Mouse (Mus musculus) liver, embryonic 13.5 days (tissue): Measurements from ENCODE around the gene Ier3. TPM values are rescaled to one million over a fixed set of nuclear protein-coding genes. Genes with fewer than 3 reads are reported as not detected.
"Not testable (repeated sequence)": the region's sequence is repeated elsewhere in the genome, so short reads cannot be mapped to it uniquely, and the experiment has no call there.

Source experiments
- ATAC-seq: fragments of 200-750 bp; cut with Nextera tagmentation; 2 replicates; pipeline ENCODE4 v1.8.0; 2017; ENCODE audit warnings: low read depth, mild to moderate bottlenecking, moderate number of reproducible peaks, moderate library complexity
- DNase-seq: peaks from one replicate; pipeline ENCODE4 v3.0.0; 2022
- H3K27ac ChIP-seq: fragments of 300-500 bp; sonication (generic); 2 replicates; pipeline ENCODE4 v1.5.1; 2015; ENCODE audit warnings: moderate library complexity, mild to moderate bottlenecking, inconsistent platforms
- H3K27me3 ChIP-seq: fragments of 300-500 bp; sonication (generic); 2 replicates; pipeline ENCODE4 v1.6.1; 2015; ENCODE audit warnings: mild to moderate bottlenecking, inconsistent platforms
- H3K36me3 ChIP-seq: fragments of 300-500 bp; sonication (generic); 2 replicates; pipeline ENCODE4 v1.6.1; 2015; ENCODE audit warnings: mild to moderate bottlenecking, inconsistent platforms
- H3K4me1 ChIP-seq: fragments of 300-500 bp; sonication (generic); replicated peaks from 2 replicates; pipeline ENCODE4 v1.6.1; 2015; ENCODE audit warnings: inconsistent platforms
- H3K4me2 ChIP-seq: fragments of 300-500 bp; sonication (generic); 2 replicates; pipeline ENCODE4 v1.6.1; 2015; ENCODE audit warnings: inconsistent platforms, mild to moderate bottlenecking, moderate library complexity
- H3K4me3 ChIP-seq: fragments of 300-500 bp; sonication (generic); replicated peaks from 2 replicates; pipeline ENCODE4 v1.5.1; 2015; ENCODE audit warnings: mild to moderate bottlenecking, inconsistent platforms
- H3K9ac ChIP-seq: fragments of 300-500 bp; sonication (generic); 2 replicates; pipeline ENCODE4 v1.6.1; 2015; ENCODE audit warnings: mild to moderate bottlenecking, inconsistent platforms
- H3K9me3 ChIP-seq: fragments of 300-500 bp; sonication (generic); replicated peaks from 2 replicates; pipeline ENCODE4 v1.6.1; 2016; ENCODE audit warnings: inconsistent platforms
- WGBS: fragments of 180-500 bp; shearing (Covaris S2); methylation state at CpG from one replicate; pipeline ENCODE4 v1.1.7; 2015; ENCODE audit not compliant: insufficient replicate concordance; 5-methylcytosine and 5-hydroxymethylcytosine counted together
- polyA plus RNA-seq: library from polyadenylated mRNA; unstranded; fragments of >200 nt; fragmentation: Nextera tagmentation; extraction: Ambion mirVana; gene quantifications from 2 replicates; pipeline ENCODE4 v1.2.1, GENCODE M21; 2015

The Ier3 gene
- polyA plus RNA-seq, 1 experiment from 2014 or later: 21.6 TPM

DNA sequence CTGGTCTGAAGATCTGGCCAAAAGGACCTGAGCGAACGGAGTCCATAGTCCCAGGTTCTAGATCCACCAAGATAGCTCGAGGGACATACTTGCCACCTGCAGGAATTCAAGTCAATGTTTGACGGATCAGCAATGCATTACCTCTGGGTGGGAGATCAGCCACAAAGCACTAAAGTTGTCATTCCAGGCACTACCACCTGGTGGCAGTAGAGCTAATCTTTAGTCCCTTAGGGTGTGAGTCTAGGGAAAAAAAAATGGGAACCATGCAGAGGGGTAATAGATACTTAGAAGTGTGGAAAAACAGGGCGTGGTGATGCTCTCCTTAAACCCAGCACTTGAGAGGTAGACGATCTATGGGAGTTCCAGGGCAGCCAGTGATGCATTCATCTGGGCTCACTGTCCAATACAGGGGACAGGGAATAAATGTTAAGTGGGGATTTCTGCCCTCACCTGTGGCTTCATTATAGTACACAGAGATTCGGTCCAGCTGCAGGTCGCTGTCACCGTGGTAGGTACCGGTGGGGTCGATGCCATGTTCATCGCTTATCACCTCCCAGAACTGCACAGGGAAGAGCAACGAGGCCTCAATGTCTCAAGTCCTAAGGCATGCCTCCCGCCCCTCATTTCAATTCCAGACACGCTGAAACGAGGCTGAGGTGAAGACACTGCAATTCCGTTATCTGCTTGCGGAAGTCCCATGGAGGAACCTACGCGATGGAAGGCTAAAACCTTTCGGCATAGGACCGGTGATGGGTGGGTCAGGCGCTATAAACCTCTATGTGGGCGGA, 14.9 kb downstream of the Ier3 start:
- Histone ChIP-seq H3K36me3 (peaks cover 49% of the 10 kb centered on the region), H3K4me2 (peak overlapping the region; percentile 95), H3K4me1 (peaks cover 70% of the 10 kb centered on the region), H3K27ac (peak overlapping the region; percentile 98), H3K4me3 (peak overlapping the region; percentile 93), H3K9ac (peak overlapping the region; percentile 98), H3K27me3 (no peaks in the 10 kb centered on the region), H3K9me3 (no peaks in the 10 kb centered on the region)
- DNase-seq (peak; percentile 64), ATAC-seq (no peak)
- 8% methylated on average over 24 of the region's 24 CpGs for WGBS

DNA sequence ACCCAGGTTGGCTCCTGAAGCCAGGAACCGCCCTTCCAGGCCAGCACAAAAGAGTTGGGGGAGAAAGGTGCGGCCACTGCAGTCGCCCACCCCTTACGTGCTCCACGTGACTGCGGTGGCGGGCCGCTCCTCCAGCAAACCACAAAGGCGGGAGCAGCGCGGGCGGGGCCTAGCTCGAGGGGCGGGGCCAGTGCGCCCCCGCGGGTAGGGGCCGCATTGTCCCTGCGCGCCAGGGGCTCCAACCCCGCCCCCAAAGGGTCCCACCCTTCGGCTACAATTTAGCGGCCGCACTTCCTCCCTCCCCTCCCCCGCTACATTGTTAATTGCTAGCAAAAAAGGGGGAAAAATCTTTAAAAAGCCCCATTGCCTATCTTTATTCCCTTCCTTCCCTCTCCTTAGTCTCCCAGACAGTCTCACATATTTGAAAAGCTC, 15.5 kb downstream of the Ier3 start:
- peak; percentile 31 for ATAC-seq
- Histone ChIP-seq H3K27me3 (no peaks in the 10 kb centered on the region), H3K9me3 (no peaks in the 10 kb centered on the region), H3K27ac (peak overlapping the region; percentile 98), H3K4me3 (peak overlapping the region; percentile 93), H3K9ac (peak overlapping the region; percentile 98), H3K4me1 (peaks cover 74% of the 10 kb centered on the region), H3K36me3 (peaks cover 49% of the 10 kb centered on the region), H3K4me2 (peak overlapping the region; percentile 95)
- WGBS: under 1% methylated on average over 21 of the region's 25 CpGs
- peak; percentile 88 for DNase-seq

DNA sequence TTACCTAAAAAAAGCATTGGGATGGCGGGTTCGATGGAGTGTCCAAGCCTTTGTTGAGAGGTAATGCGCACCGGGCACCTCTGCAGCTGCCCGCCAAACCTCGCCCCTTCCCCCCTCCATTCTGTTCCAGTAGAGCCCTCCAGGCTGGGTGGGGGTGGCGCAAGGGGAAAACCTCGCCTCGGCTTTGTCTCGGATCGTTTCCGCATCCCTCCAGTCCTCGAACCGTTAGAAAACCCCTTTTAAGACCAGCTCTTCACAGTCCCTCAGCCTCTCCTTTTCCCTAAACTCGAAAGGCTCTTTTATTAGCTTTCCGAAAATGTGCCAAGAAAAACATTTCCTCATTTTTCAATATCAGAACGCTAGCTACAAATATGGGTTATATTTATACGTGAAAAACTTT, 16.0 kb downstream of the Ier3 start:
- Histone ChIP-seq H3K4me3 (peak overlapping the region; percentile 93), H3K27ac (peak overlapping the region; percentile 98), H3K27me3 (no peaks in the 10 kb centered on the region), H3K9ac (peak overlapping the region; percentile 98), H3K4me2 (peak overlapping the region; percentile 95), H3K36me3 (peaks cover 44% of the 10 kb centered on the region), H3K9me3 (no peaks in the 10 kb centered on the region), H3K4me1 (peaks cover 75% of the 10 kb centered on the region)
- no peak for ATAC-seq
- under 1% methylated on average over 18 of the region's 18 CpGs for WGBS
- peak; percentile 47 for DNase-seq

DNA sequence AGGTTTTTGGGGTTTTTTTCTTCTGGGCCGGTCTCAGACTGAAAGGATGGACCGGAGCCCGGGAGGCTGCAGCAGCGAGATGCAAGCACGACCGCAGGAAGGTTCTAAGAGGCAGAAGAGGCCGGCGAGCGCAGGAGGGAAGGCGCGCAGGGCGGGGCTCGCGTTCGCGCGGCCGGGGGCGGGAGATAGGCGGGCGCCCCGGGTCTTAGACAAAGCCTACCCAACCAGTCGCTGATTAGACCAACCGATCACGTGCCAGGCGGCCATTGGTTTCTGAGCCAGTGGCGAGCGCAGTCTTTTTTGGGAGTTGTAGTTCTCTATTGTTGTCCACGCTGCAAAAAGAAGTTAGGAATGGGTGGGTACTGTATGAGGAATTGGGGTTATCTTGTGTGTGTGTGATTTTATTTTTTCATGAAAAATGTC, 16.6 kb downstream of the Ier3 start, which contains the start of gene Tubb5:
Tubb5 (minus strand) TSS at position 185 of the 423 bp plus-strand sequence.
- WGBS: under 1% methylated on average over 29 of the region's 29 CpGs

DNA sequence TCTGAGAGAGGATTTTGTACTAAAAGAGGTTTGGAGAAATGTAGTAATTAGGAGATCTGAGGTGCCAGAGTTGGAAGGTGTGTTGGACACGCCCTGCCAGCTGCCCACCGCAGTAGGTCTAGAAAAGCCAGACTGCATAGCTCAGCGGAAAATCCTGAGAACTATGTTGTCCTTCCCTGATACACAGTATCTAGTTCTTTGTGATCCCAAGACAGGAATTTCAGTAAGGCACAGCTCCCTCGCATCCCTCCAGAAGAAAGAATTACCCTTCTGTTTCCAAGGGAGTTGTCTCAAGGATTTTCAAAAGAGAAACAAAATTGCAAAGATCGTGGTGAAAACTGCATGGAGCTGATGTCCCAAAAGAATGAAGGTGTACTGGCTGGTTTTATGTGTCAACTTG, 17.1 kb downstream of the Ier3 start:
- peak overlapping the region; percentile 95 for H3K4me2 ChIP-seq
- peak overlapping the region; percentile 93 for H3K4me3 ChIP-seq
- H3K27me3 ChIP-seq: no peaks in the 10 kb centered on the region
- ATAC-seq (no peak), DNase-seq (no peak)
- H3K9me3 ChIP-seq: no peaks in the 10 kb centered on the region
- H3K36me3 ChIP-seq: peaks cover 35% of the 10 kb centered on the region
- H3K27ac ChIP-seq: peak overlapping the region; percentile 98
- under 1% methylated on average over 5 of the region's 5 CpGs for WGBS
- H3K9ac ChIP-seq: peak overlapping the region; percentile 98
- H3K4me1 ChIP-seq: peaks cover 74% of the 10 kb centered on the region

More for the DNA sequence above, 16.6 kb downstream of the Ier3 start, which contains the start of gene Tubb5:
- Histone ChIP-seq H3K4me3 (peak within 1 kb of the TSS; percentile 93), H3K9ac (peak within 1 kb of the TSS; percentile 98), H3K4me2 (peak within 1 kb of the TSS; percentile 95), H3K4me1 (peaks cover 75% of the 10 kb centered on the region), H3K27ac (peak within 1 kb of the TSS; percentile 98), H3K9me3 (no peaks in the 10 kb centered on the region), H3K36me3 (peaks cover 38% of the 10 kb centered on the region), H3K27me3 (no peaks in the 10 kb centered on the region)
- DNase-seq (peak; percentile 96), ATAC-seq (peak; percentile 69)

DNA sequence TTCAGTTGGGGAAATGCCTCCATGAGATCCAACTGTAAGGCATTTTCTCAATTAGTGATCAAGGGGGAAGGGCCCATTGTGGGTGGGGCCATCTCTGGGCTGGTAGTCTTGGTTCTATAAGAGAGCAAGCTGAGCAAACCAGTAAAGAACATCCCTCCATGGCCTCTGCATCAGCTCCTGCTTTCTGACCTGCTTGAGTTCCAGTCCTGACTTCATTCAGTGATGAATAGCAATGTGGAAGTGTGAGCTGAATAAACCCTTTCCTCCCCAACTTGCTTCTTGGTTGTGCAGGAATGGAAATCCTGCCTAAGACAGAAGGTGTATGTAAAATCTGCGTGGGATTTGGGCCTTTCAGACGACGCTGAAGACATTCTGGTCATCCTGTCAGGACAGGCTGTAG, 17.5 kb downstream of the Ier3 start:
- Histone ChIP-seq H3K4me2 (peak overlapping the region; percentile 95), H3K9ac (peak overlapping the region; percentile 98), H3K4me1 (peaks cover 70% of the 10 kb centered on the region), H3K36me3 (peaks cover 34% of the 10 kb centered on the region), H3K27ac (peak overlapping the region; percentile 98), H3K4me3 (peak overlapping the region; percentile 93)
- not testable (repeated sequence) for ATAC-seq, H3K9me3 ChIP-seq, H3K27me3 ChIP-seq
- DNase-seq: peak; percentile 57
- 65% methylated on average over 3 of the region's 3 CpGs for WGBS

DNA sequence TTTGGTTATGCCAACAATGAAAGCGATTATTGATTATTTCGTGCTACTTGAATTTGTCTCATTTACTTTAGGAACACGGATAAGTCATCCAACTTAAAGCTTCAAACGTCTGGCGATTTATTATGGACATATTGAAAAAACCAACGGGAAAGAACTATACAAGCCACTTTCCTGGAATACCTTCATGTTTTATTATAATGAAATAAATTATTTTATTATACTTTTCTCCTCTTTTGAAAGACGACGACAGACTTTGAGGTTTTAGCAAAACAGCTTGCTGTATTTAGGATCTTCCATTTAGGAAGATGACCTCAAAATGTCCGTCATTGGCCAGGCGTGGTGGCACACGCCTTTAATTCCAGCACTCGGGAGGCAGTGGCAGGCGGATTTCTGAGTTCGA, 19.1 kb downstream of the Ier3 start:
- DNase-seq (no peak), ATAC-seq (no peak)
- peak overlapping the region; percentile 98 for H3K27ac ChIP-seq
- peak overlapping the region; percentile 58 for H3K9ac ChIP-seq
- H3K27me3 ChIP-seq: no peaks in the 10 kb centered on the region
- WGBS: 38% methylated on average over 14 of the region's 14 CpGs
- H3K4me3 ChIP-seq: peak overlapping the region; percentile 66
- H3K4me2 ChIP-seq: peak overlapping the region; percentile 76
- H3K9me3 ChIP-seq: no peaks in the 10 kb centered on the region
- H3K4me1 ChIP-seq: peaks cover 57% of the 10 kb centered on the region
- H3K36me3 ChIP-seq: peaks cover 32% of the 10 kb centered on the region

DNA sequence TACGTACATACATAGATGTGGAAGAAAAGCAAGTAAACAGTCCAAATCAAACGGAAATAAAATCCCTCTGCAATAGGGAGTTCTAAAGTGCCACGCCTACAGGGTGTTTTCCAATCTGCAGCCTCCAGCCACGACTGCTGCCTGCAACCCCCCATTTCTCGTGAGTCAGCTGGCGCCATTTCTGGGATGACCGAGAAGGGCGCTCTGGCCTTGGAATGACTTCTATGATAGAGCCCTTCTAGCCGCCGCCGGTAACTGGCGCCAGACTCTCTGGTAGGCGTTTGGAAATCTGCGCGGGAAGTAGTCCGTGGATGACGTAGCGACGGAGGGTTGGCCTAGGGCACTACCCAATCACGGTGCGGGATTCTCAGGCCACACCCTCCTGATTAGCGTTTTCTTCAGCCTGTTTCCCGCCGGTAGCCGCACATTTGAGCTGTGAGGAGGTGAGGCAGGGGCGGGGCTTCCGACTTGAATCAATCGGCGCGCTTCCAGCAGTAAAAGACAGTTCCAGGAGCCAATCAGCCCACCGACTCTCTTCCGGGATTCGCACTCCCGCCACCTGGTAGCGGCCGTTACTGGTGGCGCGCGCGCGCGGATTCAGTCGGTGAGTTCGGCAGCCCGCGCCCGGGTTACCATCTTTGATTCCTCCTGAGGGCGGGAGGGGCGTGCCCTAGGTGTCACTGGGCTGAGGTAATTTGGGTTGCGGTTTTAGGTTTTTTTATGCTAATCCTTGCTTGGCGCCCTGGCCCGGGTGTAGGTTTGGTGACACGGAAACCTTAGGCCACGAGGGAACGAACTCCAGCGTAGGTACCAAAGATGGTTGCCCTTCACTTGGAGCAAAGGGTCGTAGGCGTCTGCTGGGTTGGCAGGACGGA, 19.8 kb downstream of the Ier3 start, which contains the start of gene Mdc1:
Mdc1 (plus strand) TSS at position 440 of the 875 bp plus-strand sequence.
- under 1% methylated on average over 59 of the region's 59 CpGs for WGBS
- no peaks in the 10 kb centered on the region for H3K9me3 ChIP-seq
- ATAC-seq (peak; percentile 85), DNase-seq (peak; percentile 100)
- H3K36me3 ChIP-seq: peaks cover 32% of the 10 kb centered on the region
- H3K4me2 ChIP-seq: peak within 1 kb of the TSS; percentile 76
- peak within 1 kb of the TSS; percentile 66 for H3K4me3 ChIP-seq
- H3K27ac ChIP-seq: peak within 1 kb of the TSS; percentile 98
- H3K27me3 ChIP-seq: no peaks in the 10 kb centered on the region
- H3K4me1 ChIP-seq: peaks cover 50% of the 10 kb centered on the region
- H3K9ac ChIP-seq: peak within 1 kb of the TSS; percentile 81

DNA sequence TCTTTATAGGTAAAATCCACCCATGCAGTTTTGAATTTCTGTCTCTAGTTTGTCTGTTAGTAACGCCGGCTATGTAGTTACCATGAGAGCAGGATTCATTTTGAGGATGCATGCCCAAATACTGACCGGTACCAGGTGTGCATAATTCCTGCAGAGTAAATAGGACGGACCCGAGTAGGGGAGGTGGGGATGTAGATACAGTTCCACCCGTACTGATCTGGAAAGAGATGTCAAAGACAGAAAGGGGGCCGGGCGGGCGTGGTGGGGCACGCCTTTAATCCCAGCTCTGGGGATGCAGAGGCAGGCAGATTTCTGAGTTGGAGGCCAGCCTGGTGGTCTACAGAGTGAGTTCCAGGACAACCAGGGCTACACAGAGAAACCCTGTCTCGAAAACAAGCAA, 20.5 kb downstream of the Ier3 start:
- peak overlapping the region; percentile 81 for H3K9ac ChIP-seq
- H3K4me3 ChIP-seq: peak overlapping the region; percentile 66
- peaks cover 45% of the 10 kb centered on the region for H3K4me1 ChIP-seq
- no peaks in the 10 kb centered on the region for H3K27me3 ChIP-seq
- DNase-seq (no peak), ATAC-seq (no peak)
- peak overlapping the region; percentile 76 for H3K4me2 ChIP-seq
- peak overlapping the region; percentile 94 for H3K27ac ChIP-seq
- no peaks in the 10 kb centered on the region for H3K9me3 ChIP-seq
- WGBS: 11% methylated on average over 11 of the region's 11 CpGs
- H3K36me3 ChIP-seq: peaks cover 33% of the 10 kb centered on the region

DNA sequence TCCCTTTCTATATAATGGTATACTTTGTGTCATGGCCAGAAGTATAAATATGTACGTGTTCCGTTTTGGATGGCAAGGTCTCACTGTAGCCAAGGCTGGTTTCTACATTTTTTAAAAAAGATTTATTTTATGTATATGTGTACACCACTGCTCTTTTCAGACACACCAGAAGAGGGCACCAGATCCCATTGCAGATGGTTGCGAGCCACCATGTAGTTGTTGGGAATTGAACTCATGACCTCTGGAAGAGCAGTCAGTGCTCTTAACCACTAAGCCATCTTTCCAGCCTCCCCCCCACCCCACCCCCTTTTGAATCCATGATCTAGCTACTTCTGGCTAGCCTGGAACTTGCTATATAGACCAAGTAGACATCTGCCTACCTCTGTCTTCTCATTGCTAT, 22.0 kb downstream of the Ier3 start:
- WGBS: 90% methylated on average over 3 of the region's 3 CpGs
- ATAC-seq: no peak
- H3K4me2 ChIP-seq: peak overlapping the region; percentile 76
- no peak overlapping the region for H3K4me3 ChIP-seq
- peaks cover 43% of the 10 kb centered on the region for H3K4me1 ChIP-seq
- no peaks in the 10 kb centered on the region for H3K9me3 ChIP-seq
- no peak overlapping the region for H3K27ac ChIP-seq
- H3K27me3 ChIP-seq: no peaks in the 10 kb centered on the region
- DNase-seq: no peak
- peaks cover 48% of the 10 kb centered on the region for H3K36me3 ChIP-seq
- H3K9ac ChIP-seq: peak overlapping the region; percentile 81; the same call in 1 of the 2 replicates

DNA sequence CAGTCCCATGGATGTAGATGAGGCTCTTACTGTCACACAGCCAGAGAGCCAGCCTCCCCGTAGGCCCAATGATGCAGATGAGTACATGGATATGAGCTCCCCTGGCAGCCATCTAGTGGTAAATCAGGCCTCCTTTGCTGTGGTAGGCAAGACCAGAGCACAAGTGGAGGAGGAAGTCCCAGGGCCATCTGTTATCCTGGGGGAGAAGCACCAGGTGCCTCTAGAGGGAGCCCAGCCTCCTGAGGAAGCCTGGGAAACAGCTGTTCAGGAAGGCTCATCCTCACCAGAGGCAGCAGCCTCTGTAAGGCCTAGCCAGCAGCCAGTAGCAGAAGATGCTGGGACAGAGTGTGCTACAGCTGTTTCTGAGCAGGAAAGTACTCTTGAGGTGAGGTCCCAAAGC, 26.6 kb downstream of the Ier3 start:
- 67% methylated on average over 1 of the region's 1 CpGs for WGBS
- peak overlapping the region; percentile 2; the same call in 1 of the 2 replicates for H3K27ac ChIP-seq
- no peak for ATAC-seq

More for the DNA sequence above, 26.6 kb downstream of the Ier3 start:
- Histone ChIP-seq H3K27me3 (no peaks in the 10 kb centered on the region), H3K9ac (0 out of 2 replicates have a peak overlapping the region, but pooled peaks have one; percentile 2), H3K4me2 (no peak overlapping the region), H3K9me3 (no peaks in the 10 kb centered on the region), H3K36me3 (peaks cover 92% of the 10 kb centered on the region), H3K4me1 (peaks cover 27% of the 10 kb centered on the region), H3K4me3 (no peak overlapping the region)
- DNase-seq: no peak
